Mouse (Mus musculus) embryonic stem cell, embryonic (primary cell): ENCODE results near the gene Tbx21.

ENCODE experiments used
- CTCF ChIA-PET, 4 experiments: fragments of 300-600 bp in 2 of 4; fragments of 350-600 bp in 2 of 4; sonication (Branson Sonifier 250); formaldehyde crosslinking; loops; one replicate each; lab custom pipeline; 2022; ENCODE audit warnings: inconsistent platforms in 2 of 4; lab: Charles Lee
- POLR2A ChIA-PET, 4 experiments: fragments of 300-600 bp in 2 of 4; fragments of 350-600 bp in 2 of 4; sonication (Branson Sonifier 250); formaldehyde crosslinking; loops; one replicate each; lab custom pipeline; 2022; ENCODE audit warnings: antibody characterized with exemption in 4 of 4, inconsistent platforms in 1 of 4; lab: Charles Lee

Tbx21 gene

DNA sequence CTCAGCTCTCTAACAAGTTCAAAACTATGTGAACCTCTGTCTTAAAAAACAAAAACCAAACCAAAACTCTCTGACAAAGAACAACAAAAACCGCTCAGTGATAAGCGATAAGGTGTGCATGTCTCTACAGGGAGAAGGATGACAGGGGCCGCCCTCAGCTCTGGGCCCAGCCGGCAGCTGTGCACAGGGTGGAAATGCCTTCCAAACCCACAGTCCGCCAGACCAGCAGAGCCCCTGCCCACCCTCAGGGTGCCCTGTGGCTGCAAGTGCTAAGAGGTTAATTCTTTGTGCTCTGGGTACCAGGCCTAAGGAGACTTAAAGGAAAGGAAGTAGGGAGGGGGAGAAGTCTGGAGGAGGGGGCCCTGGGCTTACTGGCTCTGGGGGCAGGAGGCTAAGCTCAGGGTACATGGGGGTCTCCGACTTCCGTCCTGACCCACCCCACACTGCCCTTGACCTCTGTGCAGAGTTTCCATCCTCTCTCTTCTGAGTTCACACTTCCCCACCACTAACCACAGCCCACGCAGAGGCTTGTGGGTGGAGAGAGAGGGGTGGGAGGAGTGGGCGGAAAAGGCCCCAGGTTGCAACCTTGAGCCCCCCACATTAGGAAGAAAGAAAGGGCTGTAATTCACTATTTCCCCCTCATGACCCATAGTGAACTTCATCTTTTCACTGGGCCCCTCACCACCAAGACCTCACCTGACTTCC, 28.2 kb upstream of the Tbx21 start:
- POLR2A ChIA-PET, result interaction anchor here in 3 of 4 experiments (0.7 to 8.6 kb wide), 19 partner anchors 9 to 160 kb away, joined by 3 to 65 read pairs (median 6); partner anchors contain the start of gene Tbx21 (in 1 of the 3)
- CTCF ChIA-PET, result interaction anchor here in 2 of 4 experiments (0.5 to 0.6 kb wide), 2 partner anchors 142 to 182 kb away, joined by 3 to 5 read pairs; no protein-coding TSS in a partner anchor

DNA sequence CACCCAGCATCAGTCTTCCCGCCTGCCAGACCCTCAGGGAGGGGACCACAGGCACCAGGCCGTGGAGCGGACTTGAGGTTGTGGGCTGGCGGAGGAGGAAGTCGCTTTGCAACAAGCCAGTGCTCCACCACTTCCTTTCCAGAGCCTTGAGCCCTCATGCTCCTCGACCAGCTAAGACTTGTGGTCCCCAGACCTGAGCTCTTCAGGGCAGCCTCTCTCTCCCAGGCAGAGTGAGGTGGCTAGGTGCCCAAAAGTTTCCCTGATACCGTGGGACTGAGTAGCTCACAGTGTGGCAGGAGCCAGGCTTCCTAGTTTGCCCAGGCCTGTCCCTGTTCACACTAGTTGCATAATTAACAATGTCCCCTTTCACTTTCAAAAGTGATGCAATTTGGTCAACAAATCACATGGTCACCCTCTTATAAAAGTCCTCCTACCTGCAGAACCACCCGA, 27.1 kb upstream of the Tbx21 start:
- POLR2A ChIA-PET, result interaction anchor here in 3 of 4 experiments (0.6 to 8.6 kb wide), 28 partner anchors 9 to 285 kb away, joined by 3 to 65 read pairs (median 4); partner anchors contain the start of genes Tbx21 (in 2 of the 3), Lrrc46 (in 1 of the 3), Mrpl10 (in 1 of the 3) and Tbkbp1 (in 1 of the 3)
- CTCF ChIA-PET, result interaction anchor here in 3 of 4 experiments (0.6 to 1.6 kb wide), 9 partner anchors 10 to 251 kb away, joined by 3 to 15 read pairs (median 3); partner anchors contain the start of gene Cdk5rap3 (in 1 of the 3)

DNA sequence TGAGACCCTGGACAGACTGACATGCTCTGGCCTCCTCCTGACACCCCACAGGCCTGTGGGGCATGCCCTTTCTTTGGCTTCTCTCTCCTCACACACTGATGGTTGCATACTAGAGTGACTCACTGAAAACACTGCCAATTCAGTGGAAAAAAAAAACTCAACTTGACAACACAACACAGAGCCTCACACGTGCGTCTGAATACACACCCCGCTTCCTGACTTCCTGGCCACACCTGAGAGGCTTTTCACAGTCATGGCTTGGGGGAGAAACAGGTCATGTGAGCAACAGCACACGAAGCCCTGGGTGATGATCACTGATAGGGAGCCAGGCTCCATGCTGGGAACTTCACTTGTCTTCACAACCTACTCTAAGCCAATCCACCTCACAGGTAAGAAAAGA, 25.7 kb upstream of the Tbx21 start:
- ChIA-PET POLR2A (interaction anchor here in 2 of 4 experiments (0.7 to 8.6 kb wide), 9 partner anchors 9 to 558 kb away, joined by 3 to 65 read pairs (median 7); no protein-coding TSS in a partner anchor), CTCF (interaction anchor here in 1 of 4 experiments (1.2 kb wide), 1 partner anchor 8 kb away, joined by 3 read pairs; no protein-coding TSS in a partner anchor)

- ChIA-PET CTCF (interaction anchor here in 3 of 4 experiments (0.7 to 2.8 kb wide), 4 partner anchors 7 to 55 kb away, joined by 3 to 14 read pairs (median 4); no protein-coding TSS in a partner anchor), POLR2A (interaction anchor here in 2 of 4 experiments (0.6 to 3.2 kb wide), 11 partner anchors 9 to 428 kb away, joined by 3 to 12 read pairs (median 4); partner anchors contain the start of genes Tbx21 (in 2 of the 2) and Kpnb1 (in 1 of the 2))
Observed at GRCm38 (mm10) chr11:97139256-97139655, 24.1 kb upstream of the Tbx21 start.

DNA sequence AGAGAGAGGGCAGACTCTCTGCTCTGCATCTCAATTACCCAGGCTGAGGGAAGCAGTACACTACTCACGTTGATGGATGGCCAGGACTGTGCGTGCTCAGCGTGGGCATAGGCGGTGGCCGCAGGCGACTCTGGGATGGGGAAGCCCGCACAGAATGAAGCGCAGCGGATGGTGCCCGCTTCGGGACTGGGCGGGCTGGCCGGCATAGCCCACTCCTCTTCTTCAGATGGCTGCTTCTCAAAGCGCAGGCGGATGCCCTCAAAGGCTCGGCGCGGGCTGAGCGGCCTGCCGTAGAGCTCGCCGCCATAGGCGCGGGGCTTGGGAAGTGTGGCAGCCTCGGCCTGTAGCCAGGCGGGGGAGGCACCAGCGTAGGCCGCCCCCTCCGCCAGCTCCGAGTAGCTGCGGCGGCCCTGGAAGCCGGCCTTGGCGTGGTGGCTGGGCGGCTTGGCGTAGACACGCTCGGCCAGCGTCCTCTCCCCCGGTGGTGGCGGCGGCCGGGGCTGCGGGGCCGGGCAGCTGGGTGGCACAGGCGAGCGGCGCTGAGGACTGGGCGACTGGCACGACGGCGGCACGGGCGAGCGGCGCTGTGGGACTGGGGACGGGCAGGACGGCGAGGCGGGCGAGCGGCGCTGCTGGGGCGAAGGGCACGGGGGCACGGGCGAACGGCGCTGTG, 23.6 kb upstream of the Tbx21 start:
- ChIA-PET CTCF (interaction anchor here in 3 of 4 experiments (0.7 to 2.8 kb wide), 6 partner anchors 8 to 54 kb away, joined by 3 to 14 read pairs (median 4); no protein-coding TSS in a partner anchor), POLR2A (interaction anchor here in 2 of 4 experiments (1.1 to 3.2 kb wide), 10 partner anchors 9 to 69 kb away, joined by 3 to 12 read pairs (median 4); partner anchors contain the start of genes Tbx21 (in 2 of the 2) and Kpnb1 (in 1 of the 2))

GRCm38 (mm10) chr11:97133270-97133669, 18.1 kb upstream of the Tbx21 start:
- POLR2A ChIA-PET, result interaction anchor here in 2 of 4 experiments (0.6 to 4.8 kb wide), 5 partner anchors 9 to 189 kb away, joined by 3 to 15 read pairs (median 3); partner anchors contain the start of genes Pnpo (in 1 of the 2) and Tbx21 (in 1 of the 2)
- CTCF ChIA-PET, result interaction anchor here in 3 of 4 experiments (0.7 to 1.7 kb wide), 4 partner anchors 13 to 15 kb away, joined by 3 to 4 read pairs (median 4); no protein-coding TSS in a partner anchor

DNA sequence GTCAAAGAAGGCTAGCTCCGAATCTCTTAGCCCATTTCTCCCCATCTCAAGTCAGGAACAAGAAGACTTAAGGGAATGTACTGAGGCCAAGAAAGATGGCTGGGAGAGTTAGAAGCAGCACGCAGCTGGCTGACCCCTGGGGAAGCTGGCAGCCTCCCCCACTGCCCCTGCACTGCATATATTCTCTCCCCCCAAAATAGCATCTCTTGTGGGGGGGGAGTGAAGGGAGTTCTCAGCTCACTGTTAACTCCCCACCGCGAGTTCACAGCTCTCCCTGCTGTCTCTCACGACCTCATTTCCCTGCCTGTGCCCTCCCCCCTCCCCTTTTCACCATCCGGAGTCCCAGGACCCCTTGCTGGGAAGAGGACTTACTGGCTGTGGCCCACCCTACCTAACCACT, 17.1 kb upstream of the Tbx21 start:
- ChIA-PET CTCF (interaction anchor here in 1 of 4 experiments (1.7 kb wide), 1 partner anchor 15 kb away, joined by 4 read pairs; no protein-coding TSS in a partner anchor), POLR2A (interaction anchor here in 3 of 4 experiments (0.5 to 4.8 kb wide), 5 partner anchors 10 to 159 kb away, joined by 3 to 15 read pairs (median 3); partner anchors contain the start of genes Lrrc46 (in 1 of the 3) and Mrpl10 (in 1 of the 3))

DNA sequence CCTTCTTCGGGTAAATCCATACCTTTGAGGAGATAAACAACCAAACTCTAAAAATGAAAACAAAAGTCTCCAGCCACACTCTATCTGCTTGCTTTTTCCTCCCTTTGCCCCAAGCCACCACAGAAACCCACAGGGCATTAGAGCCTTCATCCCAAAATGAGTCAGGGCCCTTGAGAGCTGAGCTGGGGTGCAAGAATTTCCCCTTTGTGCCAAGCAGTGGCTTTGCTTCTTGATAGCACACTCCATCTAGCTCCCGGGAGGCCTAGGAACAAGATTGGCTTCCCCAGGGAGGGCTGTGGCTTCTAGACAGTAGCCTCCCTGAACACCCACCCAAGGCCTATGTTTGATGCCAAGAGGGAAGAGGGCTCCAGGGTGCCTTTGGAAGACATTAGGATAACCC, 16.6 kb upstream of the Tbx21 start:
- CTCF ChIA-PET, result no interaction called here

DNA sequence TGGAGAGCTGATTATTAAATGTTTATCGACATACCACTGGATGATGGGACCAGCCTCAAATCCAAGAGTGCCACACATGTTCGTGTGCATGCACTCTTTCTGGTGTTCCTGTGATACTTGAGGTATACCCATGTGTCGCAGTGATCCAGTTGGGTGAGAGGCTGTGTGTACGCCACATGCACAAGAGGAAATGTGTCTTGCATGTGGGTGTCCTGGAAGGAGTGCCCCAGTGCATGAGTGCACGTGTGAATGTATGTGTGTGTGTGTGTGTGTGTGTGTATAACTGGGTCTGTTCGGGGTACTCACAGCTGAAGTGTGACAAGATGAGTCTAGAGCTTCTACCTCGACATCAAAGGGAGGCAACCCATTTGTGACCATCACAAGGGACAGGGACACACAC, 15.2 kb upstream of the Tbx21 start:
- CTCF ChIA-PET, result interaction anchor here in 3 of 4 experiments (0.6 to 1.1 kb wide), 3 partner anchors 15 to 100 kb away, joined by 3 to 4 read pairs (median 3); no protein-coding TSS in a partner anchor
- POLR2A ChIA-PET, result interaction anchor here in 3 of 4 experiments (0.6 to 1.6 kb wide), 5 partner anchors 15 to 49 kb away, joined by 3 to 6 read pairs (median 4); partner anchors contain the start of gene Tbx21 (in 1 of the 3)

More for the DNA sequence above, 16.6 kb upstream of the Tbx21 start:
- POLR2A ChIA-PET, result interaction anchor here in 2 of 4 experiments (0.9 to 4.8 kb wide), 6 partner anchors 10 to 158 kb away, joined by 3 to 15 read pairs (median 4); partner anchors contain the start of gene Tbx21 (in 1 of the 2)

- POLR2A ChIA-PET, result interaction anchor here in 2 of 4 experiments (0.9 to 2.8 kb wide), 6 partner anchors 8 to 149 kb away, joined by 3 to 8 read pairs (median 6); no protein-coding TSS in a partner anchor
Observed at GRCm38 (mm10) chr11:97128956-97129355, 13.8 kb upstream of the Tbx21 start.

DNA sequence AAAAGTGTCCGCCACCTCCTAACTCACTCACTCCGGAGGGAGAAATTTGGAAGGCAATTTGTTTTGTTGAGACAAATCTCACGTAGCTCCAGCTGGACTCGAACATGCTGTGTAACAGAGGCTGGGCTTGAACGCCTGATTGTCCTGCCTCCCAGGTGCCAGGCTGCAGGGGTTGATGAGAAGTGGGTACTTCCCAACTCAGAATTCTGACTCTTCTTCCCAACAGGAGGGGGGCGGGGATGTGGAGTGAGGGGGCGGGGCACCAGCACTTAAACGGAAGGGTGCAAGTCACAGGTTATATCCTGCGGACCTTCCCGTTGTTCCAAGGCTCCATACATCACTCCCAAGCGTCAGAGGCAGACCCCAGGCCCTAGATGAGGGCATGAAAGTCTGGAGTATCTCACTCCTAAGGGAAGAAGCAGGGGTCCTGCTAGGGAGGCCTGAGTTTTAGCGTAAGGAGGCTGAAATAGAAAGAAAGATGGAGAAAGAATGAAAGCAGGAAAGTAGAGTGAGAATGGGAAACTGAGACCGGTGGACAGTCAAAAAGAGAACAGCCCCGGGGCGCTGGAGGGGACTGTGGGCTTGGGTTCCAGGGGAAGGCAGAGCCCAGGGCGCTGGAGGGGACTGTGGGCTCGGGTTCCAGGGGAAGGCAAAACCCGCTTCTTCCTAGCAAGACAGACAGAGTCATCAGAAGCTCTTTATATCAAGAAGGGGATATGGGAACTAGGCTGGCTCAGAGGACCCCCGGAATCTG, 12.5 kb upstream of the Tbx21 start:
- ChIA-PET POLR2A (interaction anchor here in 3 of 4 experiments (0.7 to 2.8 kb wide), 26 partner anchors 8 to 177 kb away, joined by 3 to 23 read pairs (median 4); partner anchors contain the start of genes Tbx21 (in 2 of the 3) and Osbpl7 (in 1 of the 3)), CTCF (interaction anchor here in 2 of 4 experiments (0.6 to 2.3 kb wide), 11 partner anchors 8 to 193 kb away, joined by 3 to 14 read pairs (median 4); partner anchors contain the start of gene Tbx21 (in 2 of the 2))

More at GRCm38 (mm10) chr11:97128956-97129355, 13.8 kb upstream of the Tbx21 start:
- CTCF ChIA-PET, result no interaction called here

DNA sequence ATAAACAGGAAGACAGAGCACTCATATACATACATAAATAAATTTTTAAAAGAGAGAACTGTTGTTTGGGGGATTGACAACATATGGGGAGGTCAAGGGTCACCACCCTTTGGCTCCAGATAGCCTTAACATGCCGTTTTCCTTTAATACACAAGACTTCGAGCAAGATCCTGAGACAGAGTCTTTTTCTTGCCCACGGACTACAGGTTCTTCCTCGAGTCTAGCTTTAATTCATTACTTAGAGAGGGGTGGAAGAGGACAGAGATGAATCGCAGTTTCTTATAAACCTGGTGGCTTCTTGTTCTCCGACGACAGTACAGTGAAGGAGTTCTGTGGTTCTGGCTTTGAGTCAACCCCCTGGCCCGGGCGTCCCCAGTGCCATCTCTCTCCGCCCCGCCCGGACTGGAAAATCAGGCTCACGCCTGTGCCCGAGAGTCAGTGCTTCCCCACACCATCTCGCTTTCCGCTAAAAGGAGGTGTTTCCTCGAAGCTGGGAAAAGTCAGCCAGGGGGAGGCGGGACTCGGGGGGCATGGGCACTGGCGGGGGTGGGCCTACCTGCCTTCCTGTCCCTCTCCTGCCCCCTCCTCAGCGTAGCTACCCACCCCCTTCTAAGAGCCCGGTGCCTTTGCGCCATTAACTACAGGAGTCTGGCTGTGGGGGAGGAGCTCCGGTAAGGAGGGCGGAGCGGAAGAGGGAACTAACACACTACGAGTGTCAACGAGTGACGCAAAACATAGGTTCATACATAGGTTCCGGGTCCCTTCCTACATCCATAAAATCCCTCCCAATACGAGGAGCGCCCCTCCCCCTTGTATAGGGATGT, 11.7 kb upstream of the Tbx21 start:
- ChIA-PET POLR2A (interaction anchor here (0.5 to 2.8 kb wide), 30 partner anchors 9 to 325 kb away, joined by 3 to 23 read pairs (median 4); partner anchors contain the start of genes Tbx21 (in 2 of the 4) and Osbpl7 (in 1 of the 4)), CTCF (interaction anchor here (0.6 to 2.3 kb wide), 19 partner anchors 9 to 206 kb away, joined by 3 to 14 read pairs (median 3); partner anchors contain the start of gene Tbx21 (in 2 of the 4))

GRCm38 (mm10) chr11:97124266-97125036, 9.3 kb upstream of the Tbx21 start:
- CTCF ChIA-PET, result interaction anchor here in 2 of 4 experiments (1.1 to 1.2 kb wide), 4 partner anchors 9 to 28 kb away, joined by 4 to 5 read pairs (median 4); partner anchors contain the start of gene Tbx21 (in 1 of the 2)

DNA sequence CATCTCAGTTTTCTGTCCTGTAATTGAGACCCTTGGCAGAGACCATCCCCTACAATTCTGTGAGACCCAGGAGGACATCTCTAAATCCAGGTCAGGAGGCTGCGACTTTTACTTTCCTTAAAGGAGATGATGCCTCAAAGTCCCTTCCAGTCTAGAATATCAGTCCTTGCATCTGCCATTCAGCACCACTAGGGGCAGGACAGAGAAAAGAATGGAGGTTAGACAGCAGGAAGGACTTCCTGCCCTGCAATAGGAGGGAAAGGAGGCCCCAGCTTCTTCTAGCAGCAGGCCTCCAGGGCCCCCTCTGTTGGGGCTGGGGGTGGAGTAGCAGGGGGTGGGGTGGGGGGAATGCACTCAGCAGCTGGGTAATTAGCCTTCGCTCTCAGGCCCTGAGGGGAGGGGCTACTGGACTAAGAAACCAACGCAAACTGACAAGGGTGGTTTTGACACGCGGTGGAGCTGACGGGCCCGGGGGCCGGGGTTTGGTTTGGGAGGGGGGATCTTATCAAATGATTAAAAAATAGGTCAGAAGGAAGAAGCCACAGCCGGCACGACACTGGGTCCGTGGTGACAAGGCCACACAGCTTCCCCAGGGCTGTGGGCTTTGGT, 8.3 kb upstream of the Tbx21 start:
- ChIA-PET POLR2A (interaction anchor here (0.6 to 1.5 kb wide), 9 partner anchors 9 to 238 kb away, joined by 3 to 10 read pairs (median 5); partner anchors contain the start of genes Tbx21 (in 2 of the 4), Lrrc46 (in 1 of the 4) and Mrpl10 (in 1 of the 4)), CTCF (interaction anchor here (0.6 to 1.4 kb wide), 13 partner anchors 8 to 367 kb away, joined by 3 to 5 read pairs (median 4); partner anchors contain the start of genes Lrrc46 (in 1 of the 4), Mrpl10 (in 1 of the 4) and Tbx21 (in 1 of the 4))

More at GRCm38 (mm10) chr11:97124266-97125036, 9.3 kb upstream of the Tbx21 start:
- POLR2A ChIA-PET, result interaction anchor here (0.6 to 1.5 kb wide), 5 partner anchors 10 to 172 kb away, joined by 4 to 6 read pairs (median 5); partner anchors contain the start of genes Lrrc46 (in 1 of the 4), Mrpl10 (in 1 of the 4) and Tbx21 (in 1 of the 4)
